Mouse (Mus musculus) stomach, embryonic 14.5 days (tissue): ENCODE results near the gene L2hgdh. TPM values are rescaled to one million over a fixed set of nuclear protein-coding genes. Genes with fewer than 3 reads are reported as not detected.

Experiments
- microRNA counts: library from miRNA; unstranded; fragments of <30 nt; microRNA quantifications from one replicate; lab custom pipeline; 2016
- microRNA-seq: library from miRNA; unstranded; fragments of <30 nt; microRNA quantifications from one replicate; pipeline ENCODE4, GENCODE M21; 2016
- polyA plus RNA-seq: library from polyadenylated mRNA; unstranded; fragments of >200 nt; fragmentation: Nextera tagmentation; extraction: Ambion mirVana; gene quantifications from 2 replicates; pipeline ENCODE4 v1.2.1, GENCODE M21; 2014

The L2hgdh gene
- polyA plus RNA-seq, 1 experiment from 2014 or later, result 18.3 TPM

MicroRNAs encoded within 50 kb of the gene (microRNA counts, 519-probe panel; counts per million panel counts)
- not detected for microRNA mmu-miR-681 (lab: Ali Mortazavi, UCI)

Small RNA genes lying within 50 kb of the gene (microRNA-seq; reads per million reads assigned to microRNA genes)
- gene Mir681, result not detected

Other genes starting within 250 kb of the L2hgdh start
- gene Vcpkmt, start 141.8 kb downstream of the L2hgdh start, polyA plus RNA-seq, result 20.7 and 22.6 TPM in 2 replicates
- 14.3 and 15.0 TPM in 2 replicates for gene Sos2, start 43.0 kb downstream of the L2hgdh start, polyA plus RNA-seq
- 33.6 and 37.2 TPM in 2 replicates for gene Atp5s, start 77 bp upstream of the L2hgdh start, polyA plus RNA-seq
- 1.1 and 2.4 TPM in 2 replicates for gene Cdkl1, start 66.4 kb upstream of the L2hgdh start, polyA plus RNA-seq
- 7.3 and 7.5 TPM in 2 replicates for gene Atl1, start 167.7 kb upstream of the L2hgdh start, polyA plus RNA-seq
- gene Map4k5, start 168.3 kb upstream of the L2hgdh start, polyA plus RNA-seq, result 37.4 and 41.5 TPM in 2 replicates